Comparison of ENCODE assay signal across 26 mouse cellular contexts in genomic region chr11:58189675-58190074, GRCm38 (mm10). TPM values are rescaled to one million over a fixed set of nuclear protein-coding genes. Genes with fewer than 3 reads are reported as not detected.
DNase-seq lines count a peak whose midpoint lies in the region; ATAC-seq lines count a peak whose summit lies in the region.
"Had no signal": no experiment of that assay in that cellular context is flagged by ENCODE, and none has a peak within 500 bp of the region (broad histone marks: within the 10 kb centered on the region; RNA-seq: fewer than 3 reads in every experiment).

No protein-coding gene starts in this region.

- no peaks in the 10 kb centered on the region for H3K4me1 ChIP-seq in hindbrain, embryonic 13.5 days (replicated peaks)
- H3K4me1 ChIP-seq: embryonic facial prominence, embryonic 13.5 days; embryonic facial prominence, embryonic 15.5 days had no signal

- intact Hi-C loops in gastrocnemius, postnatal 14 days (cut with DNase I; ENCODE audit: low total_unique reads) = no loop called here

- 94% methylated on average over 6 of the region's 6 CpGs for WGBS in hindbrain, embryonic 13.5 days

- no peak overlapping the region for H3K9ac ChIP-seq in hindbrain, embryonic 13.5 days
- H3K9ac ChIP-seq: embryonic facial prominence, embryonic 13.5 days; embryonic facial prominence, embryonic 15.5 days; forebrain, embryonic 12.5 days had no signal

- H3K27me3 ChIP-seq in hindbrain, embryonic 13.5 days = no peaks in the 10 kb centered on the region
- H3K27me3 ChIP-seq: CH12.LX; embryonic facial prominence, embryonic 13.5 days; embryonic facial prominence, embryonic 15.5 days; forebrain, embryonic 12.5 days; Patski had no signal

- no peaks in the 10 kb centered on the region for H3K9me3 ChIP-seq in hindbrain, embryonic 13.5 days
- H3K9me3 ChIP-seq: embryonic facial prominence, embryonic 13.5 days; embryonic facial prominence, embryonic 15.5 days; forebrain, embryonic 10.5 days; forebrain, embryonic 12.5 days had no signal

- ATAC-seq in activated CD4-positive, CD25-positive, alpha-beta regulatory T cell, adult 4 months = peak; percentile 49
- ATAC-seq in inflammation-experienced regulatory T-cells, adult 6 months = peak; percentile 49
- ATAC-seq in hindbrain, embryonic 13.5 days (ENCODE audit: low FRiP score) = no peak
- ATAC-seq: forebrain, embryonic 14.5 days; forebrain, embryonic 16.5 days; Patski had no signal

- H3K4me2 ChIP-seq in hindbrain, embryonic 13.5 days = no peak overlapping the region
- H3K4me2 ChIP-seq: embryonic facial prominence, embryonic 13.5 days; embryonic facial prominence, embryonic 15.5 days; forebrain, embryonic 12.5 days had no signal

- DNase-seq in CD4-positive, CD25-positive, alpha-beta regulatory T cell, adult 2 months (ENCODE audit: low read depth, low spot score) = peak; percentile 65
- DNase-seq in lung, adult 18-20 months = no peak
- DNase-seq in gastrocnemius, postnatal 14 days = no peak
- DNase-seq: adrenal gland, adult 2 months; adrenal gland, postnatal 10 days; adrenal gland, postnatal 25 days; cerebellum, adult 11 months; cerebellum, adult 18-20 months; cerebellum, adult 8-10 months; cerebellum, adult 9-11 months; cerebellum, postnatal 14 days; cerebellum, postnatal 36 days; embryo, embryonic 11 days had no signal

- no peaks in the 10 kb centered on the region for H3K36me3 ChIP-seq in hindbrain, embryonic 13.5 days
- H3K36me3 ChIP-seq: embryonic facial prominence, embryonic 13.5 days; embryonic facial prominence, embryonic 15.5 days; forebrain, embryonic 10.5 days; forebrain, embryonic 12.5 days; G1E had no signal

- H3K27ac ChIP-seq in hindbrain, embryonic 13.5 days = no peak overlapping the region
- H3K27ac ChIP-seq: embryonic facial prominence, embryonic 13.5 days; embryonic facial prominence, embryonic 15.5 days; forebrain, embryonic 10.5 days; forebrain, embryonic 12.5 days had no signal

- H3K4me3 ChIP-seq in hindbrain, embryonic 13.5 days = no peak overlapping the region
- H3K4me3 ChIP-seq: embryonic facial prominence, embryonic 13.5 days; embryonic facial prominence, embryonic 15.5 days; erythroblast, embryonic 14.5 days; forebrain, embryonic 10.5 days; forebrain, embryonic 12.5 days had no signal

RNA-seq across cellular contexts. Expression of gene Igtp, which starts 9.7 kb away (rescaled TPM):
- 100 to 1,000 TPM; 396 to 413 TPM for polyA plus RNA-seq in activated CD4-positive, CD25-positive, alpha-beta regulatory T cell, adult 4 months (2017; shearing (Covaris generic))
- polyA plus RNA-seq in inflammation-experienced regulatory T-cells, adult 6 months (2017; shearing (Covaris generic)) = 100 to 1,000 TPM; 300 to 422 (median 383) TPM
- 1.6 and 1.7 TPM in 2 replicates for polyA plus RNA-seq in hindbrain, embryonic 13.5 days (2015; fragmentation: Nextera tagmentation; extraction: Ambion mirVana)
- total RNA-seq in gastrocnemius, postnatal 14 days (2021) = 1 to 10 TPM; 3.5 to 3.7 TPM

RNA-seq across cellular contexts. Expression of gene Irgm2, which starts 9.7 kb away (rescaled TPM):
- 10 to 100 TPM; 52.8 to 55.5 TPM for polyA plus RNA-seq in activated CD4-positive, CD25-positive, alpha-beta regulatory T cell, adult 4 months (2017; shearing (Covaris generic))
- 10 to 100 TPM; 47.5 to 49.5 (median 48.5) TPM for polyA plus RNA-seq in inflammation-experienced regulatory T-cells, adult 6 months (2017; shearing (Covaris generic))
- 0.75 and 0.99 TPM in 2 replicates for polyA plus RNA-seq in hindbrain, embryonic 13.5 days (2015; fragmentation: Nextera tagmentation; extraction: Ambion mirVana)
- total RNA-seq in gastrocnemius, postnatal 14 days (2021) = 1 to 10 TPM; 4.8 to 5.5 TPM

RNA-seq across cellular contexts. Expression of gene Mrpl22, which starts 18.2 kb away (rescaled TPM):
- 10 to 100 TPM; 63.7 to 66.7 TPM for polyA plus RNA-seq in activated CD4-positive, CD25-positive, alpha-beta regulatory T cell, adult 4 months (2017; shearing (Covaris generic))
- polyA plus RNA-seq in inflammation-experienced regulatory T-cells, adult 6 months (2017; shearing (Covaris generic)) = 10 to 100 TPM; 58.3 to 73.6 (median 64.8) TPM
- 104 and 108 TPM in 2 replicates for polyA plus RNA-seq in hindbrain, embryonic 13.5 days (2015; fragmentation: Nextera tagmentation; extraction: Ambion mirVana)
- 10 to 100 TPM; 39.7 to 43.8 TPM for total RNA-seq in gastrocnemius, postnatal 14 days (2021)

RNA-seq across cellular contexts. Expression of gene Gemin5, which starts 21.3 kb away (rescaled TPM):
- 1 to 10 TPM; 4.9 to 6.3 TPM for polyA plus RNA-seq in activated CD4-positive, CD25-positive, alpha-beta regulatory T cell, adult 4 months (2017; shearing (Covaris generic))
- polyA plus RNA-seq in inflammation-experienced regulatory T-cells, adult 6 months (2017; shearing (Covaris generic)) = 1 to 10 TPM; 5.7 to 6.4 (median 5.9) TPM
- 13.6 and 17.0 TPM in 2 replicates for polyA plus RNA-seq in hindbrain, embryonic 13.5 days (2015; fragmentation: Nextera tagmentation; extraction: Ambion mirVana)
- total RNA-seq in gastrocnemius, postnatal 14 days (2021) = 10 to 100 TPM in 1 of 2 experiments, 1 to 10 TPM in 1; 9.5 to 10.8 TPM

Comparison
In these comparisons a context has a peak if more than half of its experiments do, and no peak if none do; other contexts are left out.
1. RNA of gene Igtp, which starts 9.7 kb away (polyA plus RNA-seq): 396 to 413 TPM in activated CD4-positive, CD25-positive, alpha-beta regulatory T cell, adult 4 months and 300 to 422 TPM in inflammation-experienced regulatory T-cells, adult 6 months; 1.6 to 1.7 TPM in hindbrain, embryonic 13.5 days; every median in the first group is over 100 times any median in the second.
2. RNA of gene Irgm2, which starts 9.7 kb away (polyA plus RNA-seq): 52.8 to 55.5 TPM in activated CD4-positive, CD25-positive, alpha-beta regulatory T cell, adult 4 months and 47.5 to 49.5 TPM in inflammation-experienced regulatory T-cells, adult 6 months; 0.75 to 0.99 TPM in hindbrain, embryonic 13.5 days; every median in the first group is over 10 times any median in the second.